Mouse (Mus musculus): ENCODE data around the gene Pecam1. TPM values are rescaled to one million over a fixed set of nuclear protein-coding genes. Genes with fewer than 3 reads are reported as not detected.

Gene Pecam1
- polyA plus RNA-seq, 1 experiment from 2014 or later, result 20.2 TPM

DNA sequence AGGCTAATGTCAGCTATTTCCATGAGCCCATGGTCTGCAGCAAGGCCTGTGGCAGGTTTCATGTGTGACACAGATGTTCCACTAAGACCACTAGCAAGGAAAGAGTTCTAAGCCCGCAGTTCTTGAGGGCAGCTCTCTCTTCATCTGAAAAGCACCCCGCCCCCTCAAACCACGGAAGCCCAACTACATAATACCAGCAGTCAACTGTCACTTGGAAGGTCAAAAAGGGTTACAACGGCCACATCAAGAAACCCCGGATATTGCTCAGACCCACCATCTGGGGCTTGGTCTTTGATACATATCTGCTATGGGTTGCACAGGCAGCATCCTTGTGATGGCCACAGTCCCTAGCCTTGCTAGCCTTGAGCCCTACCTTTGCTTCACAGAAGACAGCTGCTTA lies 62.1 kb downstream of the Pecam1 start:
- DNase-seq (ENCODE audit: low spot score), result no peak
- ATAC-seq (ENCODE audit: low FRiP score, low TSS enrichment), result no peak
- no peaks in the 10 kb centered on the region for H3K4me1 ChIP-seq (replicated peaks; ENCODE audit: control insufficient read depth, insufficient read depth)
- no peaks in the 10 kb centered on the region for H3K9me3 ChIP-seq (ENCODE audit: control insufficient read depth, low read length)
- no peak overlapping the region for H3K4me2 ChIP-seq (replicated peaks; ENCODE audit: low read depth)
- no peak overlapping the region for H3K4me3 ChIP-seq (ENCODE audit: low read depth, low read length)
- no peak for TF ChIP-seq CTCF (IDR thresholded peaks at IDR 0.05; ENCODE audit: low read depth)
- no peak for TF ChIP-seq EP300 (optimal IDR thresholded peaks at IDR 0.05)
- H3K9ac ChIP-seq (ENCODE audit: low read length), result no peak overlapping the region
- H3K27ac ChIP-seq (replicated peaks), result no peak overlapping the region
- 81% methylated on average over 5 of the region's 5 CpGs for WGBS
- H3K27me3 ChIP-seq (ENCODE audit: control insufficient read depth, insufficient read depth, low read length), result no peaks in the 10 kb centered on the region
- no peaks in the 10 kb centered on the region for H3K36me3 ChIP-seq (ENCODE audit: control insufficient read depth, insufficient read depth, low read length)

DNA sequence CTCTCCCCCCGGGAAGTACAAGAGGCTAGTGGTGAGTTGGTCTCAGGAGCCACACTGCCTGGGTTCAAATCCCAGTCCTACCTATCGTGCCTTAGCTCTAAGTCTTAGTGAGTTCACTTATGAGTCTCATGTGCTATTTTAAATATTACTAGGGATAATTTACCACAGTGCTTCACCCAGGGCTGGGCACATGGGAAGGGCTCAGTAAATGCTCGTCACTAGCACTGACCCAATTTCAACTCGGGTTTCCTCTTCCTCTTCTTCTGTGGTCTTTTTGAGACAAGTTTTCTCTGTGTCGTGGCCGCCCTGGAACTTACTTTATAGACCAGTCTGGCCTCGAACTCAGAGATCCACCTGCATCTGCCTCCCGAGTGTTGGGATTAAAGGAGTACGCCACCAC lies 63.1 kb downstream of the Pecam1 start:
- TF ChIP-seq CTCF (IDR thresholded peaks at IDR 0.05; ENCODE audit: low read depth) (no peak), EP300 (optimal IDR thresholded peaks at IDR 0.05) (no peak)
- H3K4me3 ChIP-seq (ENCODE audit: low read depth, low read length), result no peak overlapping the region
- H3K9me3 ChIP-seq (ENCODE audit: control insufficient read depth, low read length), result no peaks in the 10 kb centered on the region
- WGBS, result 79% methylated on average over 9 of the region's 9 CpGs
- ATAC-seq (ENCODE audit: low FRiP score, low TSS enrichment), result no peak
- no peak overlapping the region for H3K9ac ChIP-seq (ENCODE audit: low read length)
- H3K4me2 ChIP-seq (replicated peaks; ENCODE audit: low read depth), result no peak overlapping the region
- no peaks in the 10 kb centered on the region for H3K4me1 ChIP-seq (replicated peaks; ENCODE audit: control insufficient read depth, insufficient read depth)
- no peak for DNase-seq (ENCODE audit: low spot score)
- no peaks in the 10 kb centered on the region for H3K27me3 ChIP-seq (ENCODE audit: control insufficient read depth, insufficient read depth, low read length)
- H3K27ac ChIP-seq (replicated peaks), result no peak overlapping the region
- no peaks in the 10 kb centered on the region for H3K36me3 ChIP-seq (ENCODE audit: control insufficient read depth, insufficient read depth, low read length)

DNA sequence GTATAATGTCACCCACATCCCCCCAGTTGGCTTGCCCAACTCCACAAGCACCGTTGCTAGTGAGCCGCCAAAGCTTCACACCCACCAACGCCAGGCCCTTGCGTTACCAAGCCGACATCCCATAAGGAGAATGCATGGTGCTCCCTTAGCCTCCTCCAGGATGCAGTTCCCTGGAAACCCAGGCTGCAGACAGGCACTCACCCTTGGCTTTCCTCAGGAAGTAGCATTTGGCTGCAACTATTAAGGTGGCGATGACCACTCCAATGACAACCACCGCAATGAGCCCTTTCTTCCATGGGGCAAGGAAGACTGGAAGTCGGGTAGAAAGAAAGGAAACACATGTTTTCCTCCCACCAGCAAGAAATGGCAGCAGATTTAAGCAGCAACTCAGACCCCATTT lies 66.4 kb downstream of the Pecam1 start:
- Histone ChIP-seq H3K36me3 (ENCODE audit: control insufficient read depth, insufficient read depth, low read length) (no peaks in the 10 kb centered on the region), H3K4me3 (ENCODE audit: low read depth, low read length) (no peak overlapping the region), H3K27me3 (ENCODE audit: control insufficient read depth, insufficient read depth, low read length) (no peaks in the 10 kb centered on the region), H3K9ac (ENCODE audit: low read length) (no peak overlapping the region), H3K9me3 (ENCODE audit: control insufficient read depth, low read length) (no peaks in the 10 kb centered on the region), H3K4me2 (replicated peaks; ENCODE audit: low read depth) (no peak overlapping the region), H3K27ac (replicated peaks) (no peak overlapping the region), H3K4me1 (replicated peaks; ENCODE audit: control insufficient read depth, insufficient read depth) (no peaks in the 10 kb centered on the region)
- 87% methylated on average over 8 of the region's 8 CpGs for WGBS
- no peak for ATAC-seq (ENCODE audit: low FRiP score, low TSS enrichment)
- no peak for DNase-seq (ENCODE audit: low spot score)
- no peak for TF ChIP-seq CTCF (IDR thresholded peaks at IDR 0.05; ENCODE audit: low read depth)
- TF ChIP-seq EP300 (optimal IDR thresholded peaks at IDR 0.05), result no peak

DNA sequence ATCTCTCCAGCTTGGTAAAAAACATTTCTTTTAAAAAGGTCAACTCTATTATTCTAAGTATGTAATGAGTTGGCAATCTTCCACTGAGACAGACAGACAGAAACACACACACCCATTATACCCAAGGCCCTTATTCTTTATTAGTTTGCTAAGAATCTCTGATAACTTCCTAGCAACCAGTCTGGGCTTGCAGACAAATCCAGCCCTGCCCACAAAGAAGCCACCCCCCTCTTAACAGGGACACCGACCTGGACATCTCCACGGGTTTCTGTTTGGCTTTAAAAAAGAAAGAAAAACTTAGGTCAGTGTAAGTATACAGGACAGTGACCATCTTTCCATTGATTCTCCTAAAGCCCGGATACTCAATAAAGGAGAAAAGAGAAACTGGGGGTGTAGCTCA lies 67.1 kb downstream of the Pecam1 start:
- no peak overlapping the region for H3K4me3 ChIP-seq (ENCODE audit: low read depth, low read length)
- DNase-seq (ENCODE audit: low spot score) (no peak), ATAC-seq (ENCODE audit: low FRiP score, low TSS enrichment) (no peak)
- H3K27me3 ChIP-seq (ENCODE audit: control insufficient read depth, insufficient read depth, low read length), result no peaks in the 10 kb centered on the region
- H3K36me3 ChIP-seq (ENCODE audit: control insufficient read depth, insufficient read depth, low read length), result no peaks in the 10 kb centered on the region
- no peaks in the 10 kb centered on the region for H3K9me3 ChIP-seq (ENCODE audit: control insufficient read depth, low read length)
- 56% methylated on average over 3 of the region's 3 CpGs for WGBS
- H3K4me1 ChIP-seq (replicated peaks; ENCODE audit: control insufficient read depth, insufficient read depth), result no peaks in the 10 kb centered on the region
- TF ChIP-seq EP300 (optimal IDR thresholded peaks at IDR 0.05) (no peak), CTCF (IDR thresholded peaks at IDR 0.05; ENCODE audit: low read depth) (no peak)
- no peak overlapping the region for H3K4me2 ChIP-seq (replicated peaks; ENCODE audit: low read depth)
- H3K27ac ChIP-seq (replicated peaks), result no peak overlapping the region
- no peak overlapping the region for H3K9ac ChIP-seq (ENCODE audit: low read length)

DNA sequence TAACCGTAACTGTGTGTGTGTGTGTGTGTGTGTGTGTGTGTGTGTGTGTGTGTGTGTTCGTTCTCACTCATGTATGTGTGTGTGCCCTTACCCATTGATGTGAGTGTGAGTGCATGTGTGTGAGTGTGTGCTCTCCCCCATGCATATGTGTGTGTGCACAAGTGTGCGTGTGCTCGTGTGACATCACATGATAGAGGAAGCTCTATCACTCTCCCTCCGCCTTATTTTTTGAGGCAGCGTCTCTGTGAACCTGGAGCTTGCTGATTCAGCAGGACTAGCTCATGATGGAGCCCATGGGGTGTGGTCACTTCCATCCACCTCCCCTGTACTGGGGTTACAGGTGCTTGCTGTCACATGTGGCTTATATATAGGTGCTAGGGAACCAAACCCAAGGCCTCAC lies 69.3 kb downstream of the Pecam1 start:
- 78% methylated on average over 6 of the region's 6 CpGs for WGBS
- no peak overlapping the region for H3K9ac ChIP-seq (ENCODE audit: low read length)

DNA sequence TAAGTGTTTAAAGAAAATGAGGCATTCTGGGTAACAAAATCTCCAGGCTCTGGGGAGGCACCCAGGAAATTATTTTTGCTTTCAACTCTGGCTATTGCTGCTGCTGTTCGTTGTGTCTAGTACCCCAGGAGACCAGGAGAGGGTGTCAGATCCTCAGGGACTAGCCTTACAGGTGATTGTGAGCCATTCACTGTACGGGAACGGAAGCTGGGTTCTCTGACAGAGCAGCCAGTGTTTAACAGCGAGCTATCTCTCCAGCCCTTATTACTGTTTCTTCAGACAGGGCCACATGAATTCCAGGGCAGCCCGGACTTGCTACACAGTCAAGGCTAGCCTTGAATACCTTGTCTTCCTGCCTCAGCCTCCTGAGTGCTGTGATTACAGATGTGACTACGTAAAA lies 70.6 kb downstream of the Pecam1 start:
- H3K27ac ChIP-seq (replicated peaks), result no peak overlapping the region
- no peak overlapping the region for H3K4me3 ChIP-seq (ENCODE audit: low read depth, low read length)
- H3K36me3 ChIP-seq (ENCODE audit: control insufficient read depth, insufficient read depth, low read length), result no peaks in the 10 kb centered on the region
- no peak overlapping the region for H3K4me2 ChIP-seq (replicated peaks; ENCODE audit: low read depth)
- DNase-seq (ENCODE audit: low spot score), result peak; percentile 68
- H3K9ac ChIP-seq (ENCODE audit: low read length), result no peak overlapping the region
- ATAC-seq (ENCODE audit: low FRiP score, low TSS enrichment), result peak; percentile 78
- WGBS, result 43% methylated on average over 6 of the region's 6 CpGs
- H3K27me3 ChIP-seq (ENCODE audit: control insufficient read depth, insufficient read depth, low read length), result no peaks in the 10 kb centered on the region
- no peaks in the 10 kb centered on the region for H3K9me3 ChIP-seq (ENCODE audit: control insufficient read depth, low read length)
- peaks cover 6% of the 10 kb centered on the region; the same call in 1 of the 2 replicates for H3K4me1 ChIP-seq (replicated peaks; ENCODE audit: control insufficient read depth, insufficient read depth)
- no peak for TF ChIP-seq EP300 (optimal IDR thresholded peaks at IDR 0.05)
- peak; percentile 79 for TF ChIP-seq CTCF (IDR thresholded peaks at IDR 0.05; ENCODE audit: low read depth)

More for the DNA sequence above, 69.3 kb downstream of the Pecam1 start:
- H3K27me3 ChIP-seq (ENCODE audit: control insufficient read depth, insufficient read depth, low read length), result no peaks in the 10 kb centered on the region
- ATAC-seq (ENCODE audit: low FRiP score, low TSS enrichment), result no peak
- no peaks in the 10 kb centered on the region for H3K9me3 ChIP-seq (ENCODE audit: control insufficient read depth, low read length)
- no peak for DNase-seq (ENCODE audit: low spot score)
- no peak overlapping the region for H3K4me2 ChIP-seq (replicated peaks; ENCODE audit: low read depth)
- H3K36me3 ChIP-seq (ENCODE audit: control insufficient read depth, insufficient read depth, low read length), result no peaks in the 10 kb centered on the region
- no peak overlapping the region for H3K4me3 ChIP-seq (ENCODE audit: low read depth, low read length)
- TF ChIP-seq EP300 (optimal IDR thresholded peaks at IDR 0.05), result no peak
- H3K27ac ChIP-seq (replicated peaks), result no peak overlapping the region
- H3K4me1 ChIP-seq (replicated peaks; ENCODE audit: control insufficient read depth, insufficient read depth), result peaks cover 2% of the 10 kb centered on the region; the same call in 1 of the 2 replicates
